Mouse (Mus musculus): ENCODE data around the gene Car12. TPM values are rescaled to one million over a fixed set of nuclear protein-coding genes. Genes with fewer than 3 reads are reported as not detected.

Car12 gene
- polyA plus RNA-seq, 1 experiment from 2014 or later: 0.63 TPM

DNA sequence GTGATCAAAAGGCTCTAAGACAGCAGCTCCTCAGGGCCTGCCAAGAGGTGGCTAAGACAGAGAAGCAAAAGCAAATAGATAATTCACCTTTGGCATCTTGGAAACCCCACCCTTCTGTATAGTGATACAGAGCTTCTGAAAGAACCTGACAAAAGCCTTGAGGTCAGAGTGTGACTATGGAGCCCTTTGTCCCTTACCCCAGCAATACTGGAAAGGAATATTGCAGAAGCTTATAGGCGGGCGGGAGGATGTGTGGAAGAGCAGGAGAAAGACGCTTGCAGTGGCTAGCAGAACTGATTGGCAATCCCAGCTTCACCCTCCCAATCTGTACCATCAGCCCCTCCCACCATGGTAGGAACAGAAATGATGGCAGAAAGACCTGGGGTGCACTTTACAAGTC is 22.5 kb downstream of the Car12 start:
- no peak for ATAC-seq (ENCODE audit: low read depth)
- Histone ChIP-seq H3K4me3 (ENCODE audit: low read depth, low read length) (no peak overlapping the region), H3K27me3 (ENCODE audit: control insufficient read depth, insufficient read depth, low read length) (no peaks in the 10 kb centered on the region), H3K36me3 (ENCODE audit: control insufficient read depth, insufficient read depth, low read length) (no peaks in the 10 kb centered on the region), H3K4me1 (ENCODE audit: control insufficient read depth, insufficient read depth, low read length) (0 out of 2 replicates have a peak, but pooled peaks cover 2% of the 10 kb centered on the region), H3K9ac (replicated peaks; ENCODE audit: low read depth, low read length) (no peak overlapping the region), H3K9me3 (ENCODE audit: control insufficient read depth, low read length) (no peaks in the 10 kb centered on the region), H3K4me2 (ENCODE audit: low read depth, low read length) (no peak overlapping the region), H3K27ac (ENCODE audit: low read depth, low read length) (no peak overlapping the region)
- 78% methylated on average over 3 of the region's 3 CpGs for WGBS

DNA sequence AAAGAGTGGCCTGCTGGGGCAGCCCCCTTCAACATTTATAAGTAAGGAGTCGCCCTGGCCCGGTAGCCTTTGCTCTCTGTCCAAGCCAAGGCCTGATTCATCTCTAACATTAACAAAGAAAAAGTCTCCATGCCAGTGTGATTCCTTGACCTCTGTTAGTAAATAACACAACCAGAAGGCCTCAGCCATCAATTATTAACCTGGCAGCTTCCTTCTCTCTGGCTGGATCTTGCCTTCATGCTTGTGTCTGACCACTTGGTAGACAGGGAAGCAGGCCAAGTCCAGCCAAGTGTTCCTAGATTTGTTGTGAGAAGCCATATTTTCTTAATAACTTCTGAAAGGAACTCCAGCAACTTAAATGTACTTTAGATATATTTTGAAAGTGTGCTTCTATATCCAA is 23.1 kb downstream of the Car12 start:
- H3K27ac ChIP-seq (ENCODE audit: low read depth, low read length): no peak overlapping the region
- H3K4me3 ChIP-seq (ENCODE audit: low read depth, low read length): no peak overlapping the region
- WGBS: 64% methylated on average over 2 of the region's 2 CpGs

DNA sequence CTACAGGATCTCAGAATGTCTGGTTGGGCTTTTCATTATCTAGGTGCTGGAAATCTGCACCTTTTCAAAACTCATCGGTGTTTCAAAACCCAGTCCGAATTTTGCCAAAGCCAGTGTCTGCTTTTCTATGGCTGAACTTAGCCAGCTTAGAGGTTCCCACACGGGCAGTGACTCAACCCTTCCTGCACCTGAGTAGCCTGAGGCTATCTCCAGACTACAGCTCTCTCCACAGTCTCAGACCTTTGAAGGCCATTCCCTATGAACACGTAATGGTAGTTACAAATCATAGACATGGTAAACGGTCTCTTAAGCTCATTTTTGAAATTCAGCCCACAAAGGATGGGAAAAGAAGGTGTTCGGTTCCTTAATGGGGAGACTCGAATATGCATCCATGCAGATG is 26.0 kb downstream of the Car12 start:
- WGBS: 91% methylated on average over 7 of the region's 7 CpGs
- no peak overlapping the region for H3K27ac ChIP-seq (ENCODE audit: low read depth, low read length)

More for the DNA sequence above, 23.1 kb downstream of the Car12 start:
- no peak for ATAC-seq (ENCODE audit: low read depth)
- H3K4me1 ChIP-seq (ENCODE audit: control insufficient read depth, insufficient read depth, low read length): 0 out of 2 replicates have a peak, but pooled peaks cover 2% of the 10 kb centered on the region
- no peak overlapping the region for H3K9ac ChIP-seq (replicated peaks; ENCODE audit: low read depth, low read length)
- H3K9me3 ChIP-seq (ENCODE audit: control insufficient read depth, low read length): no peaks in the 10 kb centered on the region
- H3K36me3 ChIP-seq (ENCODE audit: control insufficient read depth, insufficient read depth, low read length): no peaks in the 10 kb centered on the region
- H3K27me3 ChIP-seq (ENCODE audit: control insufficient read depth, insufficient read depth, low read length): no peaks in the 10 kb centered on the region
- H3K4me2 ChIP-seq (ENCODE audit: low read depth, low read length): no peak overlapping the region

DNA sequence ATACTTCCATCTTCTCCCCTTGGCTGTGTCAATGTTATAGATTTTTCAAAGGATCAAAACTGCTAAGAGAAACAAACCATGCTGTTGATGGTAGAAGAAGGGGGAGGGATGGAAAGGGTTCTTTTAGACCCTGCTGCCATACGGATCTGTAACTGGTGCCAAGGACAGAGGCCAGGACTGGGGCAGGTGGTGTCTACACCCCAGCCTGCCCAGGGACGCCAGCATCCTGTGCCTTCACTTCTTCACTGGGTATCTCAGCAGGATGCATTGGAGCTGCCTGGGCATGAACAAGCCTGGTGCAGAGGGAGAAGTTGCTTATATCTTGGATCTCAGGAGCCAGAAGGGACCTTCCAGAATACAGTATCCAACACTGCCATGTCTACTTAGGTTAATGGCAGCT is 31.0 kb downstream of the Car12 start:
- H3K4me1 ChIP-seq (ENCODE audit: control insufficient read depth, insufficient read depth, low read length): no peaks in the 10 kb centered on the region
- no peak for ATAC-seq (ENCODE audit: low read depth)
- no peak overlapping the region for H3K9ac ChIP-seq (replicated peaks; ENCODE audit: low read depth, low read length)
- H3K27ac ChIP-seq (ENCODE audit: low read depth, low read length): no peak overlapping the region
- no peaks in the 10 kb centered on the region for H3K9me3 ChIP-seq (ENCODE audit: control insufficient read depth, low read length)
- no peaks in the 10 kb centered on the region for H3K36me3 ChIP-seq (ENCODE audit: control insufficient read depth, insufficient read depth, low read length)
- 80% methylated on average over 2 of the region's 2 CpGs for WGBS
- H3K4me3 ChIP-seq (ENCODE audit: low read depth, low read length): no peak overlapping the region
- H3K27me3 ChIP-seq (ENCODE audit: control insufficient read depth, insufficient read depth, low read length): no peaks in the 10 kb centered on the region
- H3K4me2 ChIP-seq (ENCODE audit: low read depth, low read length): no peak overlapping the region

More for the DNA sequence above, 26.0 kb downstream of the Car12 start:
- H3K9me3 ChIP-seq (ENCODE audit: control insufficient read depth, low read length): no peaks in the 10 kb centered on the region
- no peaks in the 10 kb centered on the region for H3K27me3 ChIP-seq (ENCODE audit: control insufficient read depth, insufficient read depth, low read length)
- no peak overlapping the region for H3K4me3 ChIP-seq (ENCODE audit: low read depth, low read length)
- no peak overlapping the region for H3K4me2 ChIP-seq (ENCODE audit: low read depth, low read length)
- no peaks in the 10 kb centered on the region for H3K4me1 ChIP-seq (ENCODE audit: control insufficient read depth, insufficient read depth, low read length)
- H3K9ac ChIP-seq (replicated peaks; ENCODE audit: low read depth, low read length): no peak overlapping the region
- H3K36me3 ChIP-seq (ENCODE audit: control insufficient read depth, insufficient read depth, low read length): no peaks in the 10 kb centered on the region
- no peak for ATAC-seq (ENCODE audit: low read depth)

DNA sequence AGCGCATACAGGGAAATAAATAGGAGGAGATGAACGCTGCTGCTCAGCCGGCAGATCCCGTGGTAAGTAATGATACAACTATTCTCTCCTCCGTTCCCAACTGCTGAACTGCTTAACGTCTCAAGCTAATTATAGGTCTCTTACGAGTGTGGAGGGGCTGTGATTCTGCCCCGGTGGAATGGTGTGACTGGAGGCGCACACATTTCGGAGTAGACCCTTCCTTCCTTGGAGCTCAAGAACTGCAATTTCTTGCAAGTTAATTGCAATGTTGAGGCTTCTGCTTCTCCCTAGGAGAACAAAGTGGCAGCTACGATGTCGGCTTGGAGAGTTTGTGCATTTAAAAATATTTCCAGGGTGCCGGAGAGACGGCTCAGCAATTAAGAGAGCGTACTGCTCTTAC is 34.9 kb downstream of the Car12 start:
- WGBS: 81% methylated on average over 15 of the region's 15 CpGs
- no peak overlapping the region for H3K27ac ChIP-seq (ENCODE audit: low read depth, low read length)
- H3K4me1 ChIP-seq (ENCODE audit: control insufficient read depth, insufficient read depth, low read length): no peaks in the 10 kb centered on the region
- H3K36me3 ChIP-seq (ENCODE audit: control insufficient read depth, insufficient read depth, low read length): no peaks in the 10 kb centered on the region
- H3K4me2 ChIP-seq (ENCODE audit: low read depth, low read length): no peak overlapping the region
- H3K9me3 ChIP-seq (ENCODE audit: control insufficient read depth, low read length): no peaks in the 10 kb centered on the region
- ATAC-seq (ENCODE audit: low read depth): no peak
- no peaks in the 10 kb centered on the region for H3K27me3 ChIP-seq (ENCODE audit: control insufficient read depth, insufficient read depth, low read length)
- no peak overlapping the region for H3K4me3 ChIP-seq (ENCODE audit: low read depth, low read length)
- no peak overlapping the region for H3K9ac ChIP-seq (replicated peaks; ENCODE audit: low read depth, low read length)

DNA sequence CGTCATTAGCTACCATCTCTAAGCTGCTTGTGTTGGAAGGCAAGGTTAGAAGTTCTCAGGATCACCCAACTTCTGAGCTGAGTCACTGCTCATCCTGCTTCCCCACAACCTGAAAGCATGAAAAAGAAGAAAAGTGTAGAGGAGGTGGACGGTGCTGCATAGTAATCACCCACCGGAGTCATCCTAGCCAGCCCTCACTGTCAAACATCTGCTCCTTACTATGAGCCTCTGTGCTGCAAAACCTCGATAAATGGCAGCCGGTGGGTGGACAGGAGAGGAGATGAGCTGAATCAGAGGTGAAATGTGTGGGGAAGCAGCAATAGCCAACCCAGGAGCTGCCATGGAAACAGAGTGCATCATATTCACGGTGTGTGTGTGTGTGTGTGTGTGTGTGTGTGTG is 39.4 kb downstream of the Car12 start:
- Histone ChIP-seq H3K4me1 (ENCODE audit: control insufficient read depth, insufficient read depth, low read length) (no peaks in the 10 kb centered on the region), H3K4me2 (ENCODE audit: low read depth, low read length) (no peak overlapping the region), H3K36me3 (ENCODE audit: control insufficient read depth, insufficient read depth, low read length) (no peaks in the 10 kb centered on the region), H3K27ac (ENCODE audit: low read depth, low read length) (no peak overlapping the region), H3K27me3 (ENCODE audit: control insufficient read depth, insufficient read depth, low read length) (no peaks in the 10 kb centered on the region), H3K9ac (replicated peaks; ENCODE audit: low read depth, low read length) (no peak overlapping the region), H3K4me3 (ENCODE audit: low read depth, low read length) (no peak overlapping the region), H3K9me3 (ENCODE audit: control insufficient read depth, low read length) (no peaks in the 10 kb centered on the region)
- WGBS: 75% methylated on average over 6 of the region's 6 CpGs
- no peak for ATAC-seq (ENCODE audit: low read depth)

DNA sequence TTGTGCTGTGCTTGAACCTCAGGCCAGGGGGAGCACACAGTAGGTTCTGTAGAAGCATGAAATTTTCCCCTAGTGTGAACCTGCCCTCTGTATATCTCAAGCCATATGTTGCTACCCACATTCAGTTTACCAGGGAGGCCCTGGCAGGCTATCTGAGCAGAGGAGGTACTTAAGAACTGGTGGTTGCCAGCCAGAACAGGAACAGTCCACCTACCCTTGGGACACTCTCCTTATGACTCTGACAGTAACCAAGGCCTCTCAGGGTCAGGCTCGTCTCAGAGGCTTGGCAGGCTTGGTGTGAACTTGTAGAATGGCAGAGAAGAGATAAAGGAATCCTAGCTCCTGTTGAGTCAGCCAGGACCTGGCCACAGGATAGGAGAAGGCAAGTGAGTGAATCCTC is 47.5 kb downstream of the Car12 start:
- Histone ChIP-seq H3K9me3 (ENCODE audit: control insufficient read depth, low read length) (no peaks in the 10 kb centered on the region), H3K9ac (replicated peaks; ENCODE audit: low read depth, low read length) (no peak overlapping the region), H3K36me3 (ENCODE audit: control insufficient read depth, insufficient read depth, low read length) (no peaks in the 10 kb centered on the region), H3K27ac (ENCODE audit: low read depth, low read length) (no peak overlapping the region), H3K27me3 (ENCODE audit: control insufficient read depth, insufficient read depth, low read length) (no peaks in the 10 kb centered on the region), H3K4me2 (ENCODE audit: low read depth, low read length) (no peak overlapping the region), H3K4me3 (ENCODE audit: low read depth, low read length) (no peak overlapping the region), H3K4me1 (ENCODE audit: control insufficient read depth, insufficient read depth, low read length) (no peaks in the 10 kb centered on the region)
- no peak for ATAC-seq (ENCODE audit: low read depth)
- WGBS: 64% methylated on average over 1 of the region's 1 CpGs

DNA sequence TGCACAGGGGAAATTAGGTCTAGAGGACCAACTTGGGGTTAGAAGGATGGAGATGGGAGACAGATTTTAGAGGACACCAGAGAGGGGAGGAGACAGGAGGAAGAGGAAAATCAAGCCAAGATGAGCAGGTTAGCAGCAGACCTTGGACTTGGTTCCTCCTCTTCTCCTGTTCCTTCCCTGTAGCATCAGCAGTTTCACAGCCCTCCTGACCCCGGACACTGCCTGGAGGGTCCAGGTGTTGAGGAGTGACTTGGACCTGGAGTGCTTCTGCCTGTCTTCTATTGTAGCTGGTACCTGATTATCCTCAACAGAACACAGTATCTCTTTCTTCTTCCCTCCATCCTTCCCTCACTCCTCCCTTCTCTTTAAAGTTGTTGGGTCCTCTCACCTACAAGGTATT is 55.2 kb downstream of the Car12 start:
- no peaks in the 10 kb centered on the region for H3K9me3 ChIP-seq (ENCODE audit: control insufficient read depth, low read length)
- H3K9ac ChIP-seq (replicated peaks; ENCODE audit: low read depth, low read length): no peak overlapping the region
- H3K27ac ChIP-seq (ENCODE audit: low read depth, low read length): no peak overlapping the region
- no peaks in the 10 kb centered on the region for H3K36me3 ChIP-seq (ENCODE audit: control insufficient read depth, insufficient read depth, low read length)
- ATAC-seq (ENCODE audit: low read depth): no peak
- H3K4me3 ChIP-seq (ENCODE audit: low read depth, low read length): no peak overlapping the region
- H3K4me2 ChIP-seq (ENCODE audit: low read depth, low read length): no peak overlapping the region
- 100% methylated on average over 1 of the region's 1 CpGs for WGBS
- H3K27me3 ChIP-seq (ENCODE audit: control insufficient read depth, insufficient read depth, low read length): no peaks in the 10 kb centered on the region
- no peaks in the 10 kb centered on the region for H3K4me1 ChIP-seq (ENCODE audit: control insufficient read depth, insufficient read depth, low read length)

DNA sequence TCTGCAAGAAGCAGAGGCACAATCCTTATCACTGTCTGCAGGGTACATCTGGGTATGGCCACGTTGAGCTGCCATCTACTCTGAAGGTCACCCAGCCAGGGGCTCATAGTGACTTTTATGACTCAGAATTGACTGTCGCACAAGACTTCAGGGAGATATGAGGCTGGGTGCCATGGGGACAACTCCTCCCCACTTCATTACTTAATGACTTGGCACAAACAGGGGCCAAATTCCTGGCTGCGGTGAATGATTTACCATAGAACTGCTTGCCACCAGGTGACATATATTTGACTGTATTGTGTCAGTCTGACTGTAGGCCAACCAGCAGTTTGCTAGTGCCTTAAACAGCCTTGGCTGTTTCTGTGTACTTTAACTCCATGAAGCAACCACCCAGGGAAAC is 55.8 kb downstream of the Car12 start:
- no peaks in the 10 kb centered on the region for H3K9me3 ChIP-seq (ENCODE audit: control insufficient read depth, low read length)
- H3K27ac ChIP-seq (ENCODE audit: low read depth, low read length): no peak overlapping the region
- no peak overlapping the region for H3K9ac ChIP-seq (replicated peaks; ENCODE audit: low read depth, low read length)
- WGBS: 51% methylated on average over 3 of the region's 3 CpGs
- H3K4me2 ChIP-seq (ENCODE audit: low read depth, low read length): no peak overlapping the region
- H3K4me1 ChIP-seq (ENCODE audit: control insufficient read depth, insufficient read depth, low read length): no peaks in the 10 kb centered on the region
- H3K27me3 ChIP-seq (ENCODE audit: control insufficient read depth, insufficient read depth, low read length): no peaks in the 10 kb centered on the region
- ATAC-seq (ENCODE audit: low read depth): no peak
- no peaks in the 10 kb centered on the region for H3K36me3 ChIP-seq (ENCODE audit: control insufficient read depth, insufficient read depth, low read length)
- no peak overlapping the region for H3K4me3 ChIP-seq (ENCODE audit: low read depth, low read length)

DNA sequence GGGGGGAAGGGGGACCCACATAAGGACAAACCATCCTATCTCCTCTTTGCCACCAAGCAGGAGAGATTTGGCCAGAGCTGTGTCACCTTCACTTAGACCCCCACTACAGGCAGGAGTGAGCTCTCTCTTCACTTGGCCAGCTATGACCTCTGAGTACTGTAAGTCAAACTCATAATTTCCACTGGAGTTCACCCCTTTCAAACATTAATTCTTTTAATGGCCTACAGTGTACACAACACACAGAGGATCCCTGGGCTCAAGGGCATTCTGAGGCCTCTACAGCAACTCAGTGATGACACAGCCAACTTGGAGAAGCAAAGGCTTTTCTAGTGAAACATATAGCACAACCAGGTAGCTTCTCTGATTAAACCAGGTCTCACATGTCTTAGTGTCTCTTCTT is 57.2 kb downstream of the Car12 start:
- Histone ChIP-seq H3K4me1 (ENCODE audit: control insufficient read depth, insufficient read depth, low read length) (no peaks in the 10 kb centered on the region), H3K27ac (ENCODE audit: low read depth, low read length) (no peak overlapping the region), H3K9me3 (ENCODE audit: control insufficient read depth, low read length) (no peaks in the 10 kb centered on the region), H3K4me3 (ENCODE audit: low read depth, low read length) (no peak overlapping the region), H3K4me2 (ENCODE audit: low read depth, low read length) (no peak overlapping the region), H3K27me3 (ENCODE audit: control insufficient read depth, insufficient read depth, low read length) (no peaks in the 10 kb centered on the region), H3K9ac (replicated peaks; ENCODE audit: low read depth, low read length) (no peak overlapping the region), H3K36me3 (ENCODE audit: control insufficient read depth, insufficient read depth, low read length) (no peaks in the 10 kb centered on the region)
- no peak for ATAC-seq (ENCODE audit: low read depth)
